Mouse (Mus musculus) erythroid progenitor cell, adult 5-6 weeks (primary cell): ENCODE measurements around the gene Wdr74. TPM values are rescaled to one million over a fixed set of nuclear protein-coding genes. Genes with fewer than 3 reads are reported as not detected.

Source experiments
- ATAC-seq: replicated peaks from 2 replicates; pipeline ENCODE4 v1.8.0; 2016; ENCODE audit warnings: moderate number of reproducible peaks, mild to moderate bottlenecking, moderate TSS enrichment, inconsistent platforms; ENCODE audit not compliant: poor library complexity, low FRiP score, severe bottlenecking
- total RNA-seq, 2 experiments: library from RNA; stranded (forward) in 1 of 2; stranded (reverse) in 1 of 2; fragments of 150-400 nt in 1 of 2; fragments of 186-747, 209-891 nt in 1 of 2; gene quantifications; 2 replicates each; pipeline versions ENCODE4 v1.2.3 to v1.2.4; 2015 to 2017; ENCODE audit warnings: low replicate concordance in 2 of 2

Gene Wdr74
- total RNA-seq, 2 experiments from 2014 or later, result 10.7 to 28.9 TPM

DNA sequence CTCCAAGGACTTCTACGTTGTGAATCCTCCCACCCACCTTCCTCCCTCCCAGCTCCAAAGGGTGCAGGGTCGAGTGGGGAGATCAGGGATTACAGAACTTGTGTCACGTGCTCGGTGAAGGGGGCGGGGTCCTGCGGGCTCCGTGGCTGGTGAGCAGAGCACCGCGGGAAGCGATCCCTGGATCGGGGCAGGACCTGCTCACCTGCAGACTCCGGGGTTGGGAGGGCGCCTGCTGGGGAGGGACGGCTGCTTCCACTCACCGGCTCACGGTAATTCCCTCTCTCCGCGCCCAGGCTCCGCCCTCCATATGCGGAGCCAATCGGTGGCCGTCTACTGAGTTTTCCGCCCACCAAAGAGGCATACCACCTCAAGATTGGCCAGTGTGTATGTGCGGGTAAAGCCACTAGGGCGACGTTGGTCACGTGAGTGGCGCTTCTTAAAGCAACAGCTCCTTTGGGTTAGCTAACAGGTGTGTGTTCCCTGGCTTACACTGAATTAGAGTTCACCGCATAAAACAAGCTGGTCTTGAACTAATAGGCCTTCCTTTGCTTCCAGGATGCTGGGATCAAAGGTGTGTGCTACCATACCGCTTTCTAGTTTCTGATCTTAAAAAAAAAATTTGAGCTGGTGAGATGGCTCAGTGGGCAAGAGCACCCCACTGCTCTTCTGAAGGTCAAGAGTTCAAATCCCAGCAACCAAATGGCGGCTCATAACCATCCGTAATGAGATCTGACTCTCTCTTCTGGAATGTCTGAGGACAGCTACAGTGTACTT lies 50.6 kb downstream of the Wdr74 start, which contains the start of gene Taf6l:
Taf6l (minus strand) TSS at position 410 of the 774 bp plus-strand sequence.
- ATAC-seq, result peak; percentile 99

DNA sequence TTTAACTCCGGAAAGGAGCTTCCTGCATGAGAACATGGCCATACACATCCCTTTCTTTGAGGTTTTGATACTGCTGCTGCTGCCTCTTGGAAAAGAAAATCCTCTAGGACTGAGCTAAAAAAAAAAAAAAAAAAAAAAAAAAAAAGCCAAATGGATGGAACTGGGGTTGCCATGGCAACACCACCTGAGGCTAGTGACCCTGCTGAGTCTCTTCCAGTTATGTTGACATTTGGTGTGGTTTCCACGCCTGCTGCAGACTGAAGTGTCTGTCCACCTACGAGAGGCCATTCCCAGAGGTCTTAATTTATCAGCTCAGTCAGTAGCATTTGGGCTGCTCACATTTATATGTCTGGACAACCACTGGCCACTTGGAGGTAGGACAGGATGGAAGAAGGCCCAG lies 52.9 kb downstream of the Wdr74 start:
- ATAC-seq, result no peak

DNA sequence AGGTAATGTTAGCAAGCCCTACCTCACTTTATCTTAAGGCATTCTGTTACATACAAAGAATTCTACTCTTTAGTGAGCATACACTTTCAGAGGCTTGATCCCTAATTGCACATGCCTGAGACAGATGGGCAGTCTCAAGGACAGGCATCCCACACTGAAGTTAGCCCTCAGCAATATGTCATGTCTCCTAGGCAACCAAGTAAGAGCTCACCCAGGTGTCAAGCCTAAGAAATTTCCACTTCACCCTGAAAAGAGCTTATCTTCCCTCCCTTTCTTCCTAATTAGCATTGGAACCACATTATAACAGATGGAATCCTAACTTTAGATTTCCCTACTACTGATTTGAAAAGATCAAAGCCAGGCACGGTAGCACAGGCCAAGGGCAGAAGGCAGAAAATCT lies 53.5 kb downstream of the Wdr74 start:
- ATAC-seq, result no peak

DNA sequence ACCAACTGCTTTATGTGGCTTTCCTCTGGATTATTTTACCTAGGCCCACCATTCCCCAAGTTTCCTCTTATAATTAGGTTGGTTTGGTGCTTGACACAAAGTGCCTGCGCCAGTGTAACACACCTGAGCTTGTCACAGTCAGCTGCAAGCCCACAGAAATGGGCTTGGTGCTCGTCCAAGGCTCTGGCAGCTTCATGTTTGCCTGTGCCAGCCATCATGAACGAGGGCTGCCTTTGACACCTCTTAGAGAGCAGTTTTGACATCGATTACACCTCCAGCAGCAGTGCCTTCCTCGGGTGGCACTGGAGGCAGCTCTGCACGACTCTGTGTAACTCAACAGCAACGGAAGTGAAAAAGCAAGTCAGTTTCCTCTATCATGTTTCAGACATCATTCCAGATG lies 54.5 kb downstream of the Wdr74 start:
- no peak for ATAC-seq

Other genes starting within 250 kb of the Wdr74 start
Only the 30 nearest of the 32 such genes appear.
- gene Slc22a8, start 144.6 kb upstream of the Wdr74 start, total RNA-seq (2015; ENCODE audit: low replicate concordance), result 1.1 TPM in 1 of 2 replicates, not detected in the other
- not detected in 2 replicates for gene Slc22a8, start 144.6 kb upstream of the Wdr74 start, total RNA-seq (2017; ENCODE audit: low replicate concordance)
- gene Slc22a6, start 117.8 kb upstream of the Wdr74 start, total RNA-seq (2015; ENCODE audit: low replicate concordance), result not detected in 2 replicates
- gene Slc22a6, start 117.8 kb upstream of the Wdr74 start, total RNA-seq (2017; ENCODE audit: low replicate concordance), result not detected in 2 replicates
- not detected in 2 replicates for gene Chrm1, start 72.0 kb upstream of the Wdr74 start, total RNA-seq (2015; ENCODE audit: low replicate concordance)
- 0.26 TPM in 1 of 2 replicates, not detected in the other for gene Chrm1, start 72.0 kb upstream of the Wdr74 start, total RNA-seq (2017; ENCODE audit: low replicate concordance)
- 198 and 206 TPM in 2 replicates for gene Slc3a2, start 12.5 kb upstream of the Wdr74 start, total RNA-seq (2015; ENCODE audit: low replicate concordance)
- gene Slc3a2, start 12.5 kb upstream of the Wdr74 start, total RNA-seq (2017; ENCODE audit: low replicate concordance), result 242 and 266 TPM in 2 replicates
- gene 1700092M07Rik, start 4.9 kb downstream of the Wdr74 start, total RNA-seq (2015; ENCODE audit: low replicate concordance), result not detected in 2 replicates
- gene 1700092M07Rik, start 4.9 kb downstream of the Wdr74 start, total RNA-seq (2017; ENCODE audit: low replicate concordance), result not detected in 2 replicates
- 67.0 and 97.7 TPM in 2 replicates for gene Stx5a, start 5.6 kb downstream of the Wdr74 start, total RNA-seq (2015; ENCODE audit: low replicate concordance)
- 119 and 128 TPM in 2 replicates for gene Stx5a, start 5.6 kb downstream of the Wdr74 start, total RNA-seq (2017; ENCODE audit: low replicate concordance)
- gene Nxf1, start 21.2 kb downstream of the Wdr74 start, total RNA-seq (2015; ENCODE audit: low replicate concordance), result 462 and 487 TPM in 2 replicates
- gene Nxf1, start 21.2 kb downstream of the Wdr74 start, total RNA-seq (2017; ENCODE audit: low replicate concordance), result 79.9 and 80.3 TPM in 2 replicates
- gene Tmem223, start 35.2 kb downstream of the Wdr74 start, total RNA-seq (2015; ENCODE audit: low replicate concordance), result 25.9 and 40.7 TPM in 2 replicates
- gene Tmem223, start 35.2 kb downstream of the Wdr74 start, total RNA-seq (2017; ENCODE audit: low replicate concordance), result 11.0 and 21.9 TPM in 2 replicates
- gene Tmem179b, start 38.6 kb downstream of the Wdr74 start, total RNA-seq (2015; ENCODE audit: low replicate concordance), result 80.7 and 134 TPM in 2 replicates
- gene Tmem179b, start 38.6 kb downstream of the Wdr74 start, total RNA-seq (2017; ENCODE audit: low replicate concordance), result 66.6 and 95.1 TPM in 2 replicates
- 6.7 and 24.1 TPM in 2 replicates for gene Taf6l, start 50.6 kb downstream of the Wdr74 start, total RNA-seq (2015; ENCODE audit: low replicate concordance)
- 10.5 and 10.9 TPM in 2 replicates for gene Taf6l, start 50.6 kb downstream of the Wdr74 start, total RNA-seq (2017; ENCODE audit: low replicate concordance)
- 49.0 and 51.2 TPM in 2 replicates for gene Polr2g, start 62.8 kb downstream of the Wdr74 start, total RNA-seq (2015; ENCODE audit: low replicate concordance)
- gene Polr2g, start 62.8 kb downstream of the Wdr74 start, total RNA-seq (2017; ENCODE audit: low replicate concordance), result 16.5 and 25.8 TPM in 2 replicates
- not detected in 2 replicates for gene Zbtb3, start 66.7 kb downstream of the Wdr74 start, total RNA-seq (2015; ENCODE audit: low replicate concordance)
- 1.3 TPM in 1 of 2 replicates, not detected in the other for gene Zbtb3, start 66.7 kb downstream of the Wdr74 start, total RNA-seq (2017; ENCODE audit: low replicate concordance)
- gene Ttc9c, start 83.5 kb downstream of the Wdr74 start, total RNA-seq (2015; ENCODE audit: low replicate concordance), result 55.8 and 56.6 TPM in 2 replicates
- 59.4 and 73.3 TPM in 2 replicates for gene Ttc9c, start 83.5 kb downstream of the Wdr74 start, total RNA-seq (2017; ENCODE audit: low replicate concordance)
- gene Hnrnpul2, start 84.2 kb downstream of the Wdr74 start, total RNA-seq (2015; ENCODE audit: low replicate concordance), result 54.9 and 64.2 TPM in 2 replicates
- 154 and 160 TPM in 2 replicates for gene Hnrnpul2, start 84.2 kb downstream of the Wdr74 start, total RNA-seq (2017; ENCODE audit: low replicate concordance)
- gene AC129217.1, start 93.9 kb downstream of the Wdr74 start, total RNA-seq (2015; ENCODE audit: low replicate concordance), result not detected in 2 replicates
- 9.5 and 15.5 TPM in 2 replicates for gene AC129217.1, start 93.9 kb downstream of the Wdr74 start, total RNA-seq (2017; ENCODE audit: low replicate concordance)
- gene Bscl2, start 101.6 kb downstream of the Wdr74 start, total RNA-seq (2015; ENCODE audit: low replicate concordance), result 33.9 and 36.0 TPM in 2 replicates
- 20.2 and 27.1 TPM in 2 replicates for gene Bscl2, start 101.6 kb downstream of the Wdr74 start, total RNA-seq (2017; ENCODE audit: low replicate concordance)
- not detected in 2 replicates for gene Gng3, start 103.4 kb downstream of the Wdr74 start, total RNA-seq (2015; ENCODE audit: low replicate concordance)
- not detected in 2 replicates for gene Gng3, start 103.4 kb downstream of the Wdr74 start, total RNA-seq (2017; ENCODE audit: low replicate concordance)
- gene Lrrn4cl, start 114.9 kb downstream of the Wdr74 start, total RNA-seq (2015; ENCODE audit: low replicate concordance), result 1.7 TPM in 1 of 2 replicates, not detected in the other
- gene Lrrn4cl, start 114.9 kb downstream of the Wdr74 start, total RNA-seq (2017; ENCODE audit: low replicate concordance), result 0.39 TPM in 1 of 2 replicates, not detected in the other
- gene Ubxn1, start 135.7 kb downstream of the Wdr74 start, total RNA-seq (2015; ENCODE audit: low replicate concordance), result 46.1 and 49.9 TPM in 2 replicates
- 73.1 and 101 TPM in 2 replicates for gene Ubxn1, start 135.7 kb downstream of the Wdr74 start, total RNA-seq (2017; ENCODE audit: low replicate concordance)
- gene Uqcc3, start 145.1 kb downstream of the Wdr74 start, total RNA-seq (2015; ENCODE audit: low replicate concordance), result 8.8 and 23.1 TPM in 2 replicates
- gene Uqcc3, start 145.1 kb downstream of the Wdr74 start, total RNA-seq (2017; ENCODE audit: low replicate concordance), result 7.8 TPM in 1 of 2 replicates, not detected in the other
- 36.4 and 44.9 TPM in 2 replicates for gene Lbhd1, start 147.9 kb downstream of the Wdr74 start, total RNA-seq (2015; ENCODE audit: low replicate concordance)
- 6.4 and 9.9 TPM in 2 replicates for gene Lbhd1, start 147.9 kb downstream of the Wdr74 start, total RNA-seq (2017; ENCODE audit: low replicate concordance)
- not detected in 2 replicates for gene Gm49403, start 148.1 kb downstream of the Wdr74 start, total RNA-seq (2015; ENCODE audit: low replicate concordance)
- gene Gm49403, start 148.1 kb downstream of the Wdr74 start, total RNA-seq (2017; ENCODE audit: low replicate concordance), result not detected in 2 replicates
- 11.5 and 13.4 TPM in 2 replicates for gene 1810009A15Rik, start 153.0 kb downstream of the Wdr74 start, total RNA-seq (2015; ENCODE audit: low replicate concordance)
- 7.0 and 32.0 TPM in 2 replicates for gene 1810009A15Rik, start 153.0 kb downstream of the Wdr74 start, total RNA-seq (2017; ENCODE audit: low replicate concordance)
- gene Gm49416, start 153.1 kb downstream of the Wdr74 start, total RNA-seq (2015; ENCODE audit: low replicate concordance), result not detected in 2 replicates
- gene Gm49416, start 153.1 kb downstream of the Wdr74 start, total RNA-seq (2017; ENCODE audit: low replicate concordance), result not detected in 2 replicates
- 10.1 and 14.3 TPM in 2 replicates for gene Ints5, start 157.2 kb downstream of the Wdr74 start, total RNA-seq (2015; ENCODE audit: low replicate concordance)
- 7.1 and 7.6 TPM in 2 replicates for gene Ints5, start 157.2 kb downstream of the Wdr74 start, total RNA-seq (2017; ENCODE audit: low replicate concordance)
- gene Ganab, start 162.2 kb downstream of the Wdr74 start, total RNA-seq (2015; ENCODE audit: low replicate concordance), result 71.0 and 83.0 TPM in 2 replicates
- gene Ganab, start 162.2 kb downstream of the Wdr74 start, total RNA-seq (2017; ENCODE audit: low replicate concordance), result 31.9 and 43.0 TPM in 2 replicates
- gene B3gat3, start 184.5 kb downstream of the Wdr74 start, total RNA-seq (2015; ENCODE audit: low replicate concordance), result 16.2 and 28.1 TPM in 2 replicates
- gene B3gat3, start 184.5 kb downstream of the Wdr74 start, total RNA-seq (2017; ENCODE audit: low replicate concordance), result 13.8 and 21.3 TPM in 2 replicates
- gene Rom1, start 193.5 kb downstream of the Wdr74 start, total RNA-seq (2015; ENCODE audit: low replicate concordance), result not detected in 2 replicates
- gene Rom1, start 193.5 kb downstream of the Wdr74 start, total RNA-seq (2017; ENCODE audit: low replicate concordance), result not detected in 2 replicates
- 6.5 and 9.6 TPM in 2 replicates for gene Eml3, start 193.7 kb downstream of the Wdr74 start, total RNA-seq (2015; ENCODE audit: low replicate concordance)
- 7.1 and 14.0 TPM in 2 replicates for gene Eml3, start 193.7 kb downstream of the Wdr74 start, total RNA-seq (2017; ENCODE audit: low replicate concordance)
- 59.9 and 70.3 TPM in 2 replicates for gene Mta2, start 206.0 kb downstream of the Wdr74 start, total RNA-seq (2015; ENCODE audit: low replicate concordance)
- gene Mta2, start 206.0 kb downstream of the Wdr74 start, total RNA-seq (2017; ENCODE audit: low replicate concordance), result 84.2 and 125 TPM in 2 replicates